Mouse (Mus musculus) myocyte (in vitro differentiated cells): ENCODE data around the gene Pex11g. TPM values are rescaled to one million over a fixed set of nuclear protein-coding genes. Genes with fewer than 3 reads are reported as not detected.
A peak's percentile ranks its signal among the peaks of the same experiment; 100 is the strongest.

Source experiments
- H3K27me3 ChIP-seq: one replicate; pipeline ENCODE4 v1.6.1; 2011; ENCODE audit not compliant: control insufficient read depth, insufficient read depth, insufficient read length
- H3K36me3 ChIP-seq: one replicate; pipeline ENCODE4 v1.6.1; 2011; ENCODE audit not compliant: control insufficient read depth, insufficient read depth
- H3K4me2 ChIP-seq: one replicate; pipeline ENCODE4 v1.6.1; 2011; ENCODE audit warnings: low read depth, control low read depth
- H3K4me3 ChIP-seq: one replicate; pipeline ENCODE4 v1.5.1; 2011; ENCODE audit warnings: mild to moderate bottlenecking, control low read depth, moderate library complexity
- H3K79me2 ChIP-seq: one replicate; pipeline ENCODE4 v1.6.1; 2011; ENCODE audit not compliant: control insufficient read depth, insufficient read depth
- H3ac ChIP-seq: one replicate; pipeline ENCODE4 v1.6.1; 2011; ENCODE audit not compliant: control insufficient read depth, insufficient read length
- CEBPB ChIP-seq: IDR thresholded peaks from 2 replicates; pipeline ENCODE4 v1.6.1; 2011; ENCODE audit warnings: mild to moderate bottlenecking, moderate library complexity; ENCODE audit not compliant: poor library complexity, insufficient read depth, severe bottlenecking
- E2F4 ChIP-seq: IDR thresholded peaks from one replicate; pipeline ENCODE4 v1.6.1; 2011; ENCODE audit warnings: mild to moderate bottlenecking, control low read depth, moderate library complexity; ENCODE audit not compliant: insufficient read depth
- MAX ChIP-seq: IDR thresholded peaks from one replicate; pipeline ENCODE4 v1.6.1; 2011; ENCODE audit warnings: low read depth, mild to moderate bottlenecking, control low read depth
- MYOD1 ChIP-seq, 3 experiments: IDR thresholded peaks; one replicate each; pipeline ENCODE4 v1.6.1; 2011; ENCODE audit warnings: control low read depth in 2 of 3, low read depth in 2 of 3, mild to moderate bottlenecking in 2 of 3, moderate library complexity in 1 of 3; ENCODE audit not compliant: insufficient read length in 2 of 3, control insufficient read depth in 1 of 3
- MYOG ChIP-seq, 3 experiments: IDR thresholded peaks; one replicate each; pipeline ENCODE4 v1.6.1; 2011; ENCODE audit warnings: control low read depth in 2 of 3, low read depth in 2 of 3, mild to moderate bottlenecking in 2 of 3; ENCODE audit not compliant: insufficient read length in 2 of 3, control insufficient read depth in 1 of 3, insufficient read depth in 1 of 3
- POLR2A ChIP-seq: IDR thresholded peaks from one replicate; pipeline ENCODE4 v1.6.1; 2011; ENCODE audit warnings: low read depth, mild to moderate bottlenecking, control low read depth, moderate library complexity; ENCODE audit not compliant: insufficient read length
- POLR2AphosphoS2 ChIP-seq: IDR thresholded peaks from one replicate; pipeline ENCODE4 v1.6.1; 2011; ENCODE audit warnings: low read depth, control low read depth; ENCODE audit not compliant: insufficient read length
- REST ChIP-seq: IDR thresholded peaks from one replicate; pipeline ENCODE4 v1.6.1; 2011; ENCODE audit warnings: mild to moderate bottlenecking, control low read depth, moderate library complexity; ENCODE audit not compliant: insufficient read depth, insufficient read length
- SRF ChIP-seq: IDR thresholded peaks from one replicate; pipeline ENCODE4 v1.6.1; 2011; ENCODE audit warnings: low read depth; ENCODE audit not compliant: control insufficient read depth, insufficient read length
- TCF12 ChIP-seq: IDR thresholded peaks from one replicate; pipeline ENCODE4 v1.6.1; 2011; ENCODE audit warnings: mild to moderate bottlenecking, control low read depth; ENCODE audit not compliant: poor library complexity, insufficient read depth, severe bottlenecking
- TCF3 ChIP-seq: IDR thresholded peaks from one replicate; pipeline ENCODE4 v1.6.1; 2011; ENCODE audit warnings: low read depth, control low read depth; ENCODE audit not compliant: insufficient read length
- USF1 ChIP-seq: IDR thresholded peaks from one replicate; pipeline ENCODE4 v1.6.1; 2011; ENCODE audit warnings: low read depth, mild to moderate bottlenecking, control low read depth, moderate library complexity
- polyA plus RNA-seq: library from polyadenylated mRNA; unstranded; fragments of >200 nt; fragmentation: generic; extraction: Trizol; gene quantifications from one replicate; pipeline ENCODE4 v1.2.1, GENCODE M21; 2012; ENCODE audit warnings: missing spikeins

Pex11g gene
- polyA plus RNA-seq, 1 experiment, result 5.5 TPM

GRCm38 (mm10) chr8:3492901-3493844 is 25.7 kb upstream of the Pex11g start, which contains the start of gene Zfp358:
Gene Zfp358, plus strand, starts transcription at chr8:3493138.
- Histone ChIP-seq H3K36me3 (no peaks in the 10 kb centered on the region), H3ac (peak within 1 kb of the TSS; percentile 55), H3K4me3 (peak within 1 kb of the TSS; percentile 78), H3K27me3 (no peaks in the 10 kb centered on the region), H3K4me2 (peak within 1 kb of the TSS; percentile 90), H3K79me2 (no peaks in the 10 kb centered on the region)
- TF ChIP-seq CEBPB (no peak), MYOG (IDR thresholded peaks at IDR 0.05; ENCODE audit: control insufficient read depth in 1 of 3, insufficient read depth in 1 of 3, insufficient read length in 2 of 3, low read depth in 2 of 3) (peak in 1 of 3 experiments; percentile 1), POLR2AphosphoS2 (peak; percentile 70), MAX (no peak), REST (no peak), TCF12 (no peak), USF1 (no peak), TCF3 (no peak), POLR2A (peak; percentile 64), E2F4 (no peak), SRF (no peak), MYOD1 (IDR thresholded peaks at IDR 0.05; ENCODE audit: control insufficient read depth in 1 of 3, insufficient read length in 2 of 3, low read depth in 2 of 3) (no peak)

- no peak overlapping the region for H3K4me3 ChIP-seq
- no peak overlapping the region for H3ac ChIP-seq
- H3K4me2 ChIP-seq, result no peak overlapping the region
- no peaks in the 10 kb centered on the region for H3K36me3 ChIP-seq
- H3K27me3 ChIP-seq, result peaks cover 8% of the 10 kb centered on the region
- no peaks in the 10 kb centered on the region for H3K79me2 ChIP-seq
- TF ChIP-seq REST (no peak), MYOD1 (IDR thresholded peaks at IDR 0.05; ENCODE audit: control insufficient read depth in 1 of 3, insufficient read length in 2 of 3, low read depth in 2 of 3) (no peak), CEBPB (no peak), POLR2A (no peak), MYOG (IDR thresholded peaks at IDR 0.05; ENCODE audit: control insufficient read depth in 1 of 3, insufficient read depth in 1 of 3, insufficient read length in 2 of 3, low read depth in 2 of 3) (no peak), SRF (no peak), TCF12 (no peak), E2F4 (no peak), MAX (no peak), USF1 (no peak)
Observed at GRCm38 (mm10) chr8:3485192-3485591, 17.7 kb upstream of the Pex11g start.

DNA sequence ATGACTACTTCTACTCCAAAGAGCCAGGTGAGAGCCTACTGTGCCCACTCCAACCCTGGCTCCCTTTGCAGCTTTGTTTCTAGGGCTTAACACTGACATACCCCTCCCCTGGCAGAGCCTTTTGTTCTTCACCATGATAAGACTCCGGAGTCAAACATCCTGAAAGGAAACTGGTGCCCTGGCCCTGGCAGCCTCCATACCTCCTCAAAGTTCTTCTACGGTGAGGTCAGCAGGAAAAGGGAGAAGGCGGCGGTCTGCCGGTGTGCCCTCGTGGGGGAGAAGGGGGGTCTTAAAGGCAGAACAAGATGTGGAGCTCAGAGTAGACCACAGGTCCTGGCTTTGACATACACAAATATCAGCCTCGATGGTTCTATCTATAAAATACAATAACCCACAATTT is 16.1 kb upstream of the Pex11g start:
- no peak for TF ChIP-seq MAX
- TF ChIP-seq TCF12, result no peak
- no peak for TF ChIP-seq USF1
- TF ChIP-seq MYOD1 (IDR thresholded peaks at IDR 0.05; ENCODE audit: control insufficient read depth in 1 of 3, insufficient read length in 2 of 3, low read depth in 2 of 3), result no peak
- no peak for TF ChIP-seq TCF3
- TF ChIP-seq POLR2A, result no peak
- no peak for TF ChIP-seq SRF
- no peak for TF ChIP-seq E2F4
- Histone ChIP-seq H3K4me2 (no peak overlapping the region), H3ac (no peak overlapping the region), H3K36me3 (no peaks in the 10 kb centered on the region), H3K4me3 (no peak overlapping the region), H3K27me3 (peaks cover 8% of the 10 kb centered on the region), H3K79me2 (no peaks in the 10 kb centered on the region)

DNA sequence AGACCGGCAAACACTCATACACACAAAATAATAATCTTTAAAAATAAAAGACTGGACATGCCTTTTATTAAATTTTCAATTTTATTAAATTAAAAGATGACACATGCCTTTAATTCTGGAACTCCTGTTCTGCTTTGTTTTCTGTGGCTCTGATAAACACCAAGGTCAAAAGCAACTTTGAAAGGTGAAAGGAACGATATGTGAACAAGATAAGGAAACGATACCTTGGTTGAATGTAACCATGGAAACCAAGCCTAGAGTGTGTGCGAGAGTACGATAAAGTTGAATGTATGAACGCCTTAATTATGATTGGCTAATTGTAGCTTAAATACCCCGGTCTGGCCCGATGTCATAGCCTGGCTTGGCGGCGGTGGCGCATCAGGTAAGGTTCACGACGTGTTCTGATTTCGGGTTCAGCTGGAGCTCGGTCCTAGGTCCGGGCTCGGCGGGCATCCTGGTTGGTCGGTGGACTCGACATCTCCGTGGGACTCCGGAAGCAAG is 14.8 kb upstream of the Pex11g start:
- Histone ChIP-seq H3K27me3 (peaks cover 8% of the 10 kb centered on the region), H3K79me2 (no peaks in the 10 kb centered on the region)

DNA sequence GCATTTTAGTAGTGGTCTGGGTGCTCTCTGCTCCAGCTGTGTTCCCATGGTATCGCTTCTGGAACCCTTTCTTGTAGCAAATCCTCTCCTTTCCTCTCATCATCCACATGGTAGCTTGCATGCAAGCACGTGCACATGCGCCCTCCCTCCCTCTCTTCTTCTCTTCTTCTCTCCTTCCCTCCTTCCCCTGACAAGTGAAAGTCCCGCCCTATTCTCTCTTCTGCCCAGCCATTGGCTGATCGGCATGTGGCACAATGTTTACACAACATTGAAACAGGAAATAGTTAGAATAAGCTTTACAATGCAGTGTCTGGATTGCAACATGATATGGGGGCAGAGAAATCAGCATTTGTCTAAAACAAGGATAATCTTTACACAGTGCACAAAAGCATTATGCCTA is 14.1 kb upstream of the Pex11g start:
- H3K4me3 ChIP-seq, result no peak overlapping the region
- no peak for TF ChIP-seq CEBPB
- TF ChIP-seq TCF12, result no peak
- no peak for TF ChIP-seq MAX
- no peak for TF ChIP-seq MYOG (IDR thresholded peaks at IDR 0.05; ENCODE audit: control insufficient read depth in 1 of 3, insufficient read depth in 1 of 3, insufficient read length in 2 of 3, low read depth in 2 of 3)
- no peak for TF ChIP-seq MYOD1 (IDR thresholded peaks at IDR 0.05; ENCODE audit: control insufficient read depth in 1 of 3, insufficient read length in 2 of 3, low read depth in 2 of 3)

More for the DNA sequence above, 14.8 kb upstream of the Pex11g start:
- Histone ChIP-seq H3K4me3 (no peak overlapping the region), H3ac (no peak overlapping the region), H3K4me2 (no peak overlapping the region), H3K36me3 (no peaks in the 10 kb centered on the region)
- TF ChIP-seq POLR2A (no peak), MAX (no peak), TCF3 (no peak)

More for the DNA sequence above, 14.1 kb upstream of the Pex11g start:
- Histone ChIP-seq H3ac (no peak overlapping the region), H3K36me3 (no peaks in the 10 kb centered on the region), H3K79me2 (no peaks in the 10 kb centered on the region), H3K4me2 (peak overlapping the region; percentile 2), H3K27me3 (peaks cover 8% of the 10 kb centered on the region)
